Mouse (Mus musculus) T-helper 2 cell (primary cell): ENCODE data around the gene Pitpnm2.
"Not testable (repeated sequence)": the region's sequence is repeated elsewhere in the genome, so short reads cannot be mapped to it uniquely, and the experiment has no call there.

Experiments used
- in situ Hi-C: fragments of 300-600 bp; cut with MboI, MseI; formaldehyde crosslinking; loops from one replicate; pipeline ENCODE4 v1.15.1; 2025; ENCODE audit warnings: high pct_unique_total_duplicates

The Pitpnm2 gene

GRCm38 (mm10) chr5:124249614-124250591 lies at the start of gene Pitpnm2:
Pitpnm2 (minus strand) TSS chr5:124249760.
- in situ Hi-C loops, result no loop called here

GRCm38 (mm10) chr5:124299307-124299706 lies 49.7 kb upstream of the Pitpnm2 start:
- in situ Hi-C loops, result not testable (repeated sequence)

- in situ Hi-C loops, result no loop called here
These were observed 46.9 kb upstream of the Pitpnm2 start for GRCm38 (mm10) chr5:124296475-124296874.

- in situ Hi-C loops, result no loop called here
These were observed 44.4 kb upstream of the Pitpnm2 start for GRCm38 (mm10) chr5:124293967-124294366.

- in situ Hi-C loops, result no loop called here
These were observed 40.7 kb upstream of the Pitpnm2 start for GRCm38 (mm10) chr5:124290216-124290615.

- in situ Hi-C loops, result loop anchor here (10.0 kb wide), 1 partner anchor 863 kb away; no protein-coding TSS in a partner anchor
These were observed 38.2 kb upstream of the Pitpnm2 start for GRCm38 (mm10) chr5:124287616-124288247.

GRCm38 (mm10) chr5:124284330-124284729 lies 34.8 kb upstream of the Pitpnm2 start:
- in situ Hi-C loops, result loop anchor here (10.0 kb wide), 1 partner anchor 860 kb away; no protein-coding TSS in a partner anchor

GRCm38 (mm10) chr5:124282854-124283253 lies 33.3 kb upstream of the Pitpnm2 start:
- in situ Hi-C loops, result loop anchor here (10.0 kb wide), 1 partner anchor 858 kb away; no protein-coding TSS in a partner anchor

- in situ Hi-C loops, result loop anchor here (10.0 kb wide), 1 partner anchor 315 kb away; no protein-coding TSS in a partner anchor
These were observed 20.7 kb upstream of the Pitpnm2 start for GRCm38 (mm10) chr5:124270226-124270625.

GRCm38 (mm10) chr5:124269661-124270060 lies 20.1 kb upstream of the Pitpnm2 start:
- in situ Hi-C loops, result loop anchor here (10.0 kb wide), 1 partner anchor 315 kb away; no protein-coding TSS in a partner anchor

GRCm38 (mm10) chr5:124267652-124268051 lies 18.1 kb upstream of the Pitpnm2 start:
- in situ Hi-C loops, result no loop called here

- in situ Hi-C loops, result no loop called here
These were observed 17.3 kb upstream of the Pitpnm2 start for GRCm38 (mm10) chr5:124266821-124267220.

GRCm38 (mm10) chr5:124263246-124263645 lies 13.7 kb upstream of the Pitpnm2 start:
- in situ Hi-C loops, result no loop called here

GRCm38 (mm10) chr5:124262090-124262489 lies 12.5 kb upstream of the Pitpnm2 start:
- in situ Hi-C loops, result no loop called here

- in situ Hi-C loops, result no loop called here
These were observed 9.6 kb upstream of the Pitpnm2 start for GRCm38 (mm10) chr5:124259133-124259532.

- in situ Hi-C loops, result no loop called here
These were observed 8.5 kb upstream of the Pitpnm2 start for GRCm38 (mm10) chr5:124258026-124258425.

- in situ Hi-C loops, result no loop called here
These were observed 5.6 kb upstream of the Pitpnm2 start for GRCm38 (mm10) chr5:124255141-124255540.

GRCm38 (mm10) chr5:124253555-124253954 lies 4.0 kb upstream of the Pitpnm2 start:
- in situ Hi-C loops, result no loop called here

GRCm38 (mm10) chr5:124252580-124253320 lies 3.2 kb upstream of the Pitpnm2 start:
- in situ Hi-C loops, result no loop called here

- in situ Hi-C loops, result no loop called here
These were observed 1.5 kb upstream of the Pitpnm2 start for GRCm38 (mm10) chr5:124251070-124251469.

- in situ Hi-C loops, result no loop called here
These were observed 531 bp downstream of the Pitpnm2 start for GRCm38 (mm10) chr5:124248845-124249613.
